Mouse (Mus musculus): ENCODE measurements at regions not wholly inside any gene's neighbourhood (a gene's known extent, or its start where the extent isn't known, plus 50 kb on each side); places are given as distances from the start of the nearest gene placed in this dataset.

DNA sequence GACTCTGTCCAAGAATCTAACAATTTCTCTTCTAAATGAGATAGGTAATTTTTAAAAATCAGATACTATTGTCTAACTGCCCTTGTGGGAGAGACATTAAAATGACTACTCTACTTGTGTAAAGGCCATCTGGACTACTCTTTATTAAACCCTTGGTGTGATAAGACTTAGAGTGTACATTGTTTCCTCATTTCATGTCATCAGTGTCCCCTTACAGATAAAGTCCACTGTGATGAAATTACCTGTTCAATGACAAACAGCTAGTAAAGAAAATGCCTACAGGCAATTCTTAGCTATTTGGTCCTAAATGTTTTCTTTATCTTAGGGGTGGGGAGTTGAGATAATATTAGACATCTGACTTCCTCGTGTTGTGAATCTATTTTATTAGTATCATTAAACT is 479.7 kb downstream of the Wdr20rt start:
- TF ChIP-seq EP300 (IDR thresholded peaks at IDR 0.05; ENCODE audit: low read depth): no peak
- no peak for TF ChIP-seq CTCF (IDR thresholded peaks at IDR 0.05; ENCODE audit: low read depth)

All from liver, embryonic 14.5 days (tissue).